Mouse (Mus musculus): ENCODE measurements around the gene Mnd1. TPM values are rescaled to one million over a fixed set of nuclear protein-coding genes. Genes with fewer than 3 reads are reported as not detected.

Gene Mnd1
- total RNA-seq, 2 experiments from 2014 or later = 3.2 to 4.2 TPM

DNA sequence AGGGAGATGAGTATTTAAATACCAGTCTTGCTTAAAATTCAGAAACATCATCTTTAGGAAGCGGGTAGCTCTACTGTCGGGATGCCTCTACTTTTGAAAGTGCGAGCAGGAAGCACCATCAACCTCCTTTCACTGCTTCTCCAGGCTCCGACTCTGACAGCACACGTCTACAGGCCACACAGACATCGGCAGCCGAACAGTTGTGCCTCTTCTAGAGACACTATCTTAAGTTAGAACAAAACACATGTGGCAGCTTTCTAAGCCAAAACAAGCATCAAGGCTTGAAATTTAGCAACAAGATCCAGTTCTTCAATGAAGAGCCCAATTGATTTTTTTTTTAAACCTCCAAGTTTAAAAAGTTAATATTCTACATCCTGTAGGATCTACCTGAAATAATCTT, 37.4 kb downstream of the Mnd1 start:
- no peak for DNase-seq (ENCODE audit: low spot score)
- intact Hi-C loops (cut with DNase I) = no loop called here

DNA sequence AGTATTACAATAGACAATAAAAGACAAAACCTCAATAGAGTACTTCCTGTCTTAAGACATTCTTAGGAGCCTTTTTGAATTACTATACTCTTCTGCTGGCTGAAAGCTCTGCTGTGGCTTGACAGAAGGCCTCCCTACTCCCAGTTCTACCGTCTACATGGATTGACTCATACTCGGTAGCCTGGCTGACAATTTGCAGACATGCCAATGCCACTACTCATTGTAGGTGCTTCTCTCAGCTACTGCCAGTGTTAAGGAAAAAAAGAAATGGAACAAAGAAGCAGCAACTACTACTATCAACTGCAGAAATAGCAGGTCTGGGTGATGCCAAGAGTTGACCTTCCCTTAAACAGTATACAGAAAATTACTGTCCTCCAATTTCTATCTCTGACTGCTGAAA, 47.0 kb downstream of the Mnd1 start:
- DNase-seq (ENCODE audit: low spot score) = no peak

GRCm38 (mm10) chr3:84106106-84106505, 49.5 kb downstream of the Mnd1 start:
- DNase-seq (ENCODE audit: low spot score) = no peak
- intact Hi-C loops (cut with DNase I) = no loop called here

More for the DNA sequence above, 47.0 kb downstream of the Mnd1 start:
- intact Hi-C loops (cut with DNase I) = no loop called here

- no peak for DNase-seq (ENCODE audit: low spot score)
- intact Hi-C loops (cut with DNase I) = no loop called here
These were observed 52.0 kb downstream of the Mnd1 start for GRCm38 (mm10) chr3:84103536-84103935.

GRCm38 (mm10) chr3:84092875-84093274, 62.7 kb downstream of the Mnd1 start:
- intact Hi-C loops (cut with DNase I) = no loop called here
- no peak for DNase-seq (ENCODE audit: low spot score)

DNA sequence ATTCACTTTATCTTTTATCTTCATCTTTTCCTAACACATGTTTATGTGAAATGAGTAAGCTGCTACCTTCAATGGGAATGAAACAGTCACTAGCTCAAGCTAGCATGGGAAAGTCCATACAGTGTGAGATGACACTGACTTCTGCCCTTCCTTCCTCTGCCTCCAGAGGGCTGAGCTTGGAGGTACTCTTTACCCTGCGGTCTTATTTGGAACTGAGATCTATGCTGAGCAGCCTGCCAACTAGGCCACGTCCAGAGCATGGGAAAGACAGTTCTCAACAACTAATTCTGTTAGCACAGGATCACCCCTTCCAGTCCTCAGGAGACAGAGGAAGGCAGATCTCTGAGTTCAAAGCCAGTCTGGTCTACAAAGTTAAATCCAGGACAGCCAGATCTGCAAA, 64.6 kb downstream of the Mnd1 start:
- DNase-seq (ENCODE audit: low spot score) = no peak
- intact Hi-C loops (cut with DNase I) = no loop called here

GRCm38 (mm10) chr3:84086921-84087320, 68.7 kb downstream of the Mnd1 start:
- intact Hi-C loops (cut with DNase I) = no loop called here
- no peak for DNase-seq (ENCODE audit: low spot score)

DNA sequence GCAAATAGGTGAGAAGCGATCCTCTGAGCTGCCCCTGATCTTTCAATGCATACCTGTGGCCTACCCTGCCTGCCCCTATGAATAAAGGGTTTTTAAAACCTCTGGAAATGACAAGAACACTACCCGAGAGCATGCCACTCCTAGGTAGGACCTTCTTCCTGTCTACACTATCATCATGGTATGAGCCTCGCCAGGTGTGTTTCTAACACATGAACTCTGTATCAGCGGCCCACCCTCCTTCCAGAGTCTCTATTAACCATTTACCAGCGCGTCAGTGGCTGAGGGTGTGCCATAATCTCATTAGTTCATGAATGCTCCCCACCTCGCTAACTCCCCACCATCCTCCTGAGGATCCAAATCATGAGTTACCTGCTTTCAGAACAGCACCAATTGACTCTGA, 69.2 kb downstream of the Mnd1 start:
- no peak for DNase-seq (ENCODE audit: low spot score)
- intact Hi-C loops (cut with DNase I) = no loop called here

GRCm38 (mm10) chr3:84085429-84085828, 70.2 kb downstream of the Mnd1 start:
- intact Hi-C loops (cut with DNase I) = no loop called here

GRCm38 (mm10) chr3:84081208-84081722, 74.3 kb downstream of the Mnd1 start:
- no peak for DNase-seq (ENCODE audit: low spot score)
- intact Hi-C loops (cut with DNase I) = no loop called here

More at GRCm38 (mm10) chr3:84085429-84085828, 70.2 kb downstream of the Mnd1 start:
- DNase-seq (ENCODE audit: low spot score) = no peak

- intact Hi-C loops (cut with DNase I) = no loop called here
- no peak for DNase-seq (ENCODE audit: low spot score)
These were observed 75.5 kb downstream of the Mnd1 start for GRCm38 (mm10) chr3:84080074-84080473.

GRCm38 (mm10) chr3:84077505-84077904, 78.1 kb downstream of the Mnd1 start:
- intact Hi-C loops (cut with DNase I) = no loop called here
- no peak for DNase-seq (ENCODE audit: low spot score)

GRCm38 (mm10) chr3:84076543-84077332, 78.8 kb downstream of the Mnd1 start:
- intact Hi-C loops (cut with DNase I) = no loop called here
- DNase-seq (ENCODE audit: low spot score) = no peak

GRCm38 (mm10) chr3:84075516-84075915, 80.1 kb downstream of the Mnd1 start:
- DNase-seq (ENCODE audit: low spot score) = no peak
- intact Hi-C loops (cut with DNase I) = no loop called here

DNA sequence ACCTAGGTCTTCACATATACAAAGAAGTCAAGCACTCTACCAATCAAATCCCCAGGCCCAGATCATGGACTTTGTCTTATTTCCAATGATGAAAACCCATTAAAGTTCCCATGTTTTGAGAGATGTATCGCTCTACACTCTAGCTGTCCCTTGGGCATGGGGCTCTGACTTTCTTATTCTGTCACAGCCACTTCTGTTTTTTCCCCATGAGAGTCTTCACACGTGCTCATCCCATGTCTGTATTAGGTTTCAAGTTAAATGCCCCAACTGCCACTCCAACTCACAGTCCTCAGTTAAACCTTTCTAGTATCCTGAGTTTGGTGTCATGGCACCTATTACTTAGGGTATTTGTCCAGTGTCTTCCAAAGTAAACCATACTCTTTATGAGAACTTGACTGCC, 80.8 kb downstream of the Mnd1 start:
- no peak for DNase-seq (ENCODE audit: low spot score)
- intact Hi-C loops (cut with DNase I) = no loop called here

GRCm38 (mm10) chr3:84071641-84072040, 83.9 kb downstream of the Mnd1 start:
- intact Hi-C loops (cut with DNase I) = no loop called here
- no peak for DNase-seq (ENCODE audit: low spot score)

DNA sequence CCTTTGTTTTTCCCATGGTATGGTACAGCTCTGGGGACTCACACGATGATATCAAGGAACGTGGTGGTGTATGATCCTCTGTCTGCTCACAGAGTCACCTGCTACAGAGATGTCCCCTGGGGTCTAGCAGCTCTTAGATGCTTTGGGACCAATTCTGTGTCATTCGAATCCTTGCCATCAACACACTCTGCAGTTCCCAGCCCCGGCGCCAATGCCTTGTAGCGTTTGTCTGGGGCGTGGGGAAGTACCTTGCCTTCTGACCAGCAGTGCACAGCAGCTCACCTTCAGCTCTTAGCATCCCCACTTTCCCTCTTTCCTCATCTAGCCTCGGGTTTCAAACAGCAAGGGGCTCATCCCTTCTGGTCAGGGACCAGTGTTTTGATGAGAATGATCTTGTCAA, 84.8 kb downstream of the Mnd1 start:
- intact Hi-C loops (cut with DNase I) = no loop called here
- DNase-seq (ENCODE audit: low spot score) = no peak

GRCm38 (mm10) chr3:84068831-84069709, 86.5 kb downstream of the Mnd1 start:
- intact Hi-C loops (cut with DNase I) = no loop called here
- DNase-seq (ENCODE audit: low spot score) = no peak

- intact Hi-C loops (cut with DNase I) = no loop called here
- DNase-seq (ENCODE audit: low spot score) = no peak
These were observed 89.8 kb downstream of the Mnd1 start for GRCm38 (mm10) chr3:84065825-84066224.

DNA sequence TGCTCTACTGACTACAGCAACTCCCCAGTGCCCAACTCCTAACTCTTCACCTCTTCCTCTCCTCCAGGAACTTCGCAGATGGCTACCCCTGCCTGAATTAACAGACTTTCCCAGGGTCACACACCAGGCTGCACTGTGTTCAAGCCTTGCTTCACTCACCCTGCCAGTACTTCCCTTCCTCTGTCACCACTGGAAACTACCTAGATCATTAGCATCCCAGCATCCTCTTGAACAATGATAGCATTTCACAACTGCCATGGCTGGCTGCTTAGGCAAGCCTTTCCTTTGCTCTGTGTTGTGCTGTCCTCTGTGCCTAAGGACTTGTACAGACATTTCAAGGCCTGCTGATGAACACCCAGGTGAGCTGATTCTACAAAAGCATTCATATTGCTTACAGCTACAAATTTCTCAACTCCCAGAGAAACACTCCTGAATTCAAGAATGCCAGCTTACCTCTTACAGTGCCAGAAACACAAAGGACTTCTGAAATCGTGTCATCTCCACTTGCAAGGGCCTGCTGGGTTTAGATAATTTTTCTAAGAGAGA, 92.1 kb downstream of the Mnd1 start:
- no peak for DNase-seq (ENCODE audit: low spot score)
- intact Hi-C loops (cut with DNase I) = no loop called here
